Mouse (Mus musculus) heart, adult 2 months (tissue): ENCODE measurements around the gene Prrt1. TPM values are rescaled to one million over a fixed set of nuclear protein-coding genes. Genes with fewer than 3 reads are reported as not detected.

Experiments used
- DNase-seq, 2 experiments: peaks; one replicate each; pipeline ENCODE4 v3.0.0; 2021
- H3K27ac ChIP-seq: fragments of 200-600 bp; 2 replicates; pipeline ENCODE4 v1.8.1; 2022
- H3K27me3 ChIP-seq: fragments of 200-500 bp; 2 replicates; pipeline ENCODE4 v1.6.1; 2012; ENCODE audit warnings: mild to moderate bottlenecking, low read length, inconsistent platforms, mixed read lengths; ENCODE audit not compliant: control insufficient read depth, insufficient read depth
- H3K36me3 ChIP-seq: fragments of 200-500 bp; 2 replicates; pipeline ENCODE4 v1.6.1; 2012; ENCODE audit warnings: low read length, inconsistent platforms; ENCODE audit not compliant: control insufficient read depth, insufficient read depth
- H3K4me1 ChIP-seq: fragments of 200-500 bp; 2 replicates; pipeline ENCODE4 v1.6.1; 2011; ENCODE audit warnings: low read length; ENCODE audit not compliant: control insufficient read depth, insufficient read depth
- H3K4me3 ChIP-seq: fragments of 200-600 bp; 2 replicates; pipeline ENCODE4 v1.8.1; 2022
- H3K79me2 ChIP-seq: fragments of 200-500 bp; replicated peaks from 2 replicates; pipeline ENCODE4 v1.6.1; 2012; ENCODE audit warnings: mild to moderate bottlenecking, inconsistent platforms, low read length, moderate library complexity, mixed read lengths; ENCODE audit not compliant: control insufficient read depth, insufficient read depth
- H3K9ac ChIP-seq: fragments of 200-500 bp; 2 replicates; pipeline ENCODE4 v1.6.1; 2012; ENCODE audit warnings: low read depth, mild to moderate bottlenecking, control low read depth, inconsistent platforms, low read length, mixed read lengths
- CTCF ChIP-seq: fragments of 200-600 bp; IDR thresholded peaks from 2 replicates; pipeline ENCODE4 v1.8.1; 2022; ENCODE audit warnings: antibody characterized with exemption, mild to moderate bottlenecking, moderate library complexity
- EP300 ChIP-seq: fragments of 200-500 bp; IDR thresholded peaks from 2 replicates; pipeline ENCODE4 v1.6.1; 2011; ENCODE audit warnings: low read depth, low read length, control low read depth; ENCODE audit not compliant: insufficient read depth
- POLR2A ChIP-seq: fragments of 200-500 bp; IDR thresholded peaks from 2 replicates; pipeline ENCODE4 v1.6.1; 2011; ENCODE audit warnings: mild to moderate bottlenecking, low read depth, low read length, control low read depth; ENCODE audit not compliant: insufficient read depth
- WGBS: fragments of 180-500 bp; shearing (Covaris S2); methylation state at CpG from one replicate; pipeline ENCODE4 v1.1.7; 2018; 5-methylcytosine and 5-hydroxymethylcytosine counted together
- intact Hi-C: fragments of 180-260 bp; cut with DNase I; formaldehyde crosslinking; loops from one replicate; pipeline ENCODE4 v1.15.1; 2025
- polyA plus RNA-seq: library from polyadenylated mRNA; depleted of rRNA; stranded (reverse); fragments of >200 nt; gene quantifications from 2 replicates; pipeline ENCODE4 v1.2.3, GENCODE M21; 2012
- total RNA-seq, 2 experiments: library from RNA; stranded (reverse); gene quantifications; 2 replicates each; pipeline ENCODE4 v1.2.3; 2021

Prrt1 gene
- total and polyA plus RNA-seq, 3 experiments = 0.86 to 7.0 (median 1.4) TPM

GRCm38 (mm10) chr17:34645831-34646511 lies 16.6 kb downstream of the Prrt1 start:
- H3K27ac ChIP-seq = no peak overlapping the region
- peak overlapping the region; percentile 30; the same call in 1 of the 2 replicates for H3K4me3 ChIP-seq
- peak; percentile 26 to 32 for DNase-seq
- no peak for TF ChIP-seq EP300
- TF ChIP-seq POLR2A = no peak
- no peak for TF ChIP-seq CTCF
- no peaks in the 10 kb centered on the region; the same call in 1 of the 2 replicates for H3K79me2 ChIP-seq
- intact Hi-C loops = no loop called here
- H3K4me1 ChIP-seq = peaks cover 11% of the 10 kb centered on the region
- no peaks in the 10 kb centered on the region for H3K27me3 ChIP-seq
- H3K9ac ChIP-seq = no peak overlapping the region
- 57% methylated on average over 30 of the region's 30 CpGs for WGBS
- H3K36me3 ChIP-seq = no peaks in the 10 kb centered on the region

DNA sequence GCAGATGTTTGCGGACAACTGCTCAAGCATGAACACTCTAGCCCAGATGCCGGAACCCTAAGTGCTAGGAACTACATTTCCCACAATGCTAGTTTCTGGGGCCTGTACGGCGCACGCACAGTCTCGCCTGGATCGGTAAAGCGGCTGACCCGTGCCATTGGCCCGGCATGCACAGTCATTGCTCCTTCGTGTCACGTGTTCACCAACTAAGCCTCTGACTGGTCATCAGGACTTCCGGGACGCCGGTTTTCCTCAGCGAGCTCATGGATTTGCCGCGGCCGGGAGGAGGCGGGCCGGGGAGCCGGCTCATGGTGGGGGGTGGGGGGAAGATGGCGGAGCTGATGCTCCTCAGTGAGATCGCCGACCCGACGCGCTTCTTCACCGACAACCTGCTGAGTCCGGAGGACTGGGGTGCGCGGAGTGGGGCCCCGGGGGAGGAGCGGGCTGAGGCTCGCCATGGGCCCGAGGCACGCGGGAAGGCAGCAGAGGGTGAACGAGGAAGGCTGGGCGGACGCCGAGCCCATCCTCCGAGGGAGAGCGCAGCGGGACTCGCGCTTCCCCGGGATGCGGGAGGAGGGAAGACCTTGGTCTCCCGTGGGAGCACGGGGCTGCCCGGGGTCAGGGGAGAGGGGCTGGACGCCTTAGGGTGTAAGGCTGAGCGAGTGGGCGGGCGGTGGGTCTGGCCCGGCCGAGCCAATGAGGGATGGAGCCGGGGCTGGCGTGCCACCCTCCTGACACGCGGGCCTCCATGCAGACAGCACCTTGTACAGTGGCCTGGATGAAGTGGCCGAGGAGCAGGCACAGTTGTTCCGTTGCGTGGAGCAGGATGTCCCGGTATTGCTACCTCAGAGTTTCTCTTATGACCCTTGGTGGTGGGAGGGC lies 17.8 kb downstream of the Prrt1 start, which contains the start of gene Atf6b:
Gene Atf6b (plus strand): TSS at position 241 of the 882 bp plus-strand sequence.
- peak within 1 kb of the TSS; percentile 98 for H3K4me3 ChIP-seq
- DNase-seq = peak; percentile 89 to 97
- H3K27ac ChIP-seq = peak within 1 kb of the TSS; percentile 84
- TF ChIP-seq EP300 (peak; percentile 76; the same call in 1 of the 2 replicates), CTCF (no peak), POLR2A (0 out of 2 replicates have a peak, but pooled peaks have one; percentile 39)
- H3K4me1 ChIP-seq = peaks cover 6% of the 10 kb centered on the region
- H3K79me2 ChIP-seq = no peaks in the 10 kb centered on the region; the same call in 1 of the 2 replicates
- WGBS = under 1% methylated on average over 66 of the region's 66 CpGs
- intact Hi-C loops = no loop called here
- H3K27me3 ChIP-seq = no peaks in the 10 kb centered on the region
- H3K9ac ChIP-seq = peak within 1 kb of the TSS; percentile 83
- H3K36me3 ChIP-seq = no peaks in the 10 kb centered on the region

GRCm38 (mm10) chr17:34648141-34648890 lies 19.0 kb downstream of the Prrt1 start:
- WGBS = 86% methylated on average over 16 of the region's 16 CpGs
- Histone ChIP-seq H3K4me1 (peaks cover 6% of the 10 kb centered on the region), H3K27ac (no peak overlapping the region), H3K9ac (no peak overlapping the region), H3K36me3 (no peaks in the 10 kb centered on the region), H3K79me2 (no peaks in the 10 kb centered on the region; the same call in 1 of the 2 replicates), H3K4me3 (no peak overlapping the region), H3K27me3 (no peaks in the 10 kb centered on the region)
- peak in 1 of 2 experiments; percentile 4 for DNase-seq
- TF ChIP-seq EP300 (no peak), CTCF (no peak), POLR2A (no peak)
- intact Hi-C loops = no loop called here

GRCm38 (mm10) chr17:34649106-34649864 lies 20.0 kb downstream of the Prrt1 start:
- Histone ChIP-seq H3K4me3 (no peak overlapping the region), H3K4me1 (peaks cover 9% of the 10 kb centered on the region), H3K27ac (no peak overlapping the region), H3K27me3 (no peaks in the 10 kb centered on the region), H3K79me2 (no peaks in the 10 kb centered on the region; the same call in 1 of the 2 replicates), H3K36me3 (no peaks in the 10 kb centered on the region), H3K9ac (no peak overlapping the region)
- intact Hi-C loops = no loop called here
- no peak for DNase-seq
- TF ChIP-seq EP300 (no peak), CTCF (no peak), POLR2A (no peak)
- 85% methylated on average over 18 of the region's 18 CpGs for WGBS

DNA sequence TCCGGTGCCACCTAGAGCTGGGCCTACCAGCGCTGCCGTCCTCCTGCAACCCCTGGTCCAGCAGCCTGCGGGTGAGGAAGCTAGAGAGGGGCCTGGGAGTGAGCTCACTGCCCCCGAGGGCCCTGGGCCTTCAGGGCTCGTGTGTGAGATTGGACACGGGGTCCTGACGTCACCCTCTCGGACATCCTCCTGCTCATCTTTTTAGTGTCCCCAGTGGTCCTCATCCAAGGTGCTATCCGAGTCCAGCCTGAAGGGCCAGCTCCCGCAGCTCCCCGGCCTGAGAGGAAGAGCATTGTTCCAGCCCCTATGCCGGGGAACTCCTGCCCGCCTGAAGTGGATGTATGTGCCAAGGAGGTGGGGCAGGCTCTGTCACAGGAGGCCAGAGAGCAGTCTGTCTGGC lies 21.4 kb downstream of the Prrt1 start:
- intact Hi-C loops = no loop called here
- Histone ChIP-seq H3K36me3 (no peaks in the 10 kb centered on the region), H3K27me3 (no peaks in the 10 kb centered on the region), H3K4me1 (peaks cover 16% of the 10 kb centered on the region), H3K4me3 (no peak overlapping the region), H3K27ac (no peak overlapping the region), H3K9ac (no peak overlapping the region), H3K79me2 (no peaks in the 10 kb centered on the region; the same call in 1 of the 2 replicates)
- DNase-seq = no peak
- TF ChIP-seq POLR2A = no peak
- no peak for TF ChIP-seq EP300
- TF ChIP-seq CTCF = no peak
- 87% methylated on average over 14 of the region's 14 CpGs for WGBS
